Mouse (Mus musculus) erythroblast, embryonic 14.5 days (primary cell): ENCODE results near the gene Fut9.

ENCODE experiments used
- GATA1 ChIP-seq: IDR thresholded peaks from 2 replicates; pipeline ENCODE4 v1.6.1; 2012; ENCODE audit warnings: low read length, inconsistent platforms, mixed read lengths
- TAL1 ChIP-seq: IDR thresholded peaks from 3 replicates; pipeline ENCODE4 v1.6.1; 2012; ENCODE audit warnings: low read length, inconsistent platforms, mixed read lengths

GRCm38 (mm10) chr4:25613426-25613825 lies 186.6 kb downstream of the Fut9 start:
- TF ChIP-seq GATA1: no peak
- no peak for TF ChIP-seq TAL1
